Mouse (Mus musculus) erythroblast, embryonic 14.5 days (primary cell): Measurements from ENCODE around the gene Ndufa1. TPM values are rescaled to one million over a fixed set of nuclear protein-coding genes. Genes with fewer than 3 reads are reported as not detected.
A peak's percentile ranks its signal among the peaks of the same experiment; 100 is the strongest.
"Not testable (repeated sequence)": the region's sequence is repeated elsewhere in the genome, so short reads cannot be mapped to it uniquely, and the experiment has no call there.

Experiments
- H3K27me3 ChIP-seq: 2 replicates; pipeline ENCODE4 v1.6.1; 2012; ENCODE audit warnings: inconsistent platforms; ENCODE audit not compliant: control insufficient read depth
- H3K36me3 ChIP-seq: 2 replicates; pipeline ENCODE4 v1.6.1; 2012; ENCODE audit warnings: mild to moderate bottlenecking, inconsistent platforms; ENCODE audit not compliant: control insufficient read depth
- H3K4me1 ChIP-seq: 2 replicates; pipeline ENCODE4 v1.6.1; 2012; ENCODE audit warnings: inconsistent platforms; ENCODE audit not compliant: control insufficient read depth
- H3K4me3 ChIP-seq: replicated peaks from 2 replicates; pipeline ENCODE3; 2012; ENCODE audit warnings: moderate library complexity, mild to moderate bottlenecking, inconsistent platforms
- H3K9me3 ChIP-seq: 2 replicates; pipeline ENCODE4 v1.6.1; 2012; ENCODE audit warnings: low read length, inconsistent platforms, mixed read lengths; ENCODE audit not compliant: control insufficient read depth
- GATA1 ChIP-seq: IDR thresholded peaks from 2 replicates; pipeline ENCODE4 v1.6.1; 2012; ENCODE audit warnings: low read length, inconsistent platforms, mixed read lengths
- TAL1 ChIP-seq: IDR thresholded peaks from 3 replicates; pipeline ENCODE4 v1.6.1; 2012; ENCODE audit warnings: low read length, inconsistent platforms, mixed read lengths
- polyA plus RNA-seq: library from polyadenylated mRNA; stranded (reverse); fragments of >175 nt; gene quantifications from 2 replicates; pipeline ENCODE4 v1.2.3, GENCODE M21; 2012

Gene Ndufa1
- 24.9 and 26.0 TPM in 2 replicates for polyA plus RNA-seq

GRCm38 (mm10) chrX:37191105-37191743, at the start of gene Ndufa1, which contains the start of gene Rnf113a1:
Gene Ndufa1, minus strand, starts transcription at chrX:37191163.
Gene Rnf113a1, plus strand, starts transcription at chrX:37191245.
- Histone ChIP-seq H3K4me3 (peak within 1 kb of the TSS; percentile 83), H3K9me3 (peaks cover 12% of the 10 kb centered on the region)

GRCm38 (mm10) chrX:37222158-37222557, 31.2 kb upstream of the Ndufa1 start, which contains the start of gene Rhox1:
Gene Rhox1, minus strand, starts transcription at chrX:37222258.
- not testable (repeated sequence) for H3K4me1 ChIP-seq, H3K27me3 ChIP-seq, H3K4me3 ChIP-seq, H3K9me3 ChIP-seq, H3K36me3 ChIP-seq

More at GRCm38 (mm10) chrX:37191105-37191743, at the start of gene Ndufa1, which contains the start of gene Rnf113a1:
- TF ChIP-seq GATA1 (no peak), TAL1 (no peak)
- Histone ChIP-seq H3K36me3 (peaks cover 3% of the 10 kb centered on the region; the same call in 1 of the 2 replicates), H3K27me3 (no peaks in the 10 kb centered on the region; the same call in 1 of the 2 replicates), H3K4me1 (peaks cover 14% of the 10 kb centered on the region)

DNA sequence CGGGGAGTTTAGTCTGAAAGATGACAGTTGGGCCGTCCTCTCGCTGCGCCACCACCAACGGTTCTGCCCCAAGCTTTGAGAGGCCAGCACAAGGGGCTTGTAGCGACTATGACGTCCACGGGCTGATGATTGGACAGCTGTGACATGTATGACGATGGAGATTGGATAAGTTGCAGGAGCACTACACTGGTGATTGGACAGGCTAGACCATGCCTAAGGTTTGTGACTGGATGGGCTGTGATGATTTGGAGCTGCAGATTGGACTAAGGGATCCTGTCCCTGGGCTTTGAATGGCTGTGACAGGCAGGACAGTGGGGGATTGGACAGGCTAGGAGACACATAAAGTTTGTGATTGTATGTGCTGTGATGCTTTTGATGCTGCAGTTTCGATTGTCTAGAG, 20.0 kb upstream of the Ndufa1 start, which contains the start of gene Gm9:
TSS of gene Gm9 (minus strand) at position 101 of the 400 bp plus-strand sequence.
- Histone ChIP-seq H3K4me3 (no peak within 1 kb of the TSS), H3K27me3 (no peaks in the 10 kb centered on the region), H3K4me1 (no peaks in the 10 kb centered on the region), H3K9me3 (peaks cover 2% of the 10 kb centered on the region; the same call in 1 of the 2 replicates), H3K36me3 (no peaks in the 10 kb centered on the region)
- no peak for TF ChIP-seq GATA1
- no peak for TF ChIP-seq TAL1

- Histone ChIP-seq H3K4me1 (no peaks in the 10 kb centered on the region), H3K9me3 (no peaks in the 10 kb centered on the region), H3K36me3 (no peaks in the 10 kb centered on the region), H3K4me3 (no peak overlapping the region), H3K27me3 (no peaks in the 10 kb centered on the region)
- no peak for TF ChIP-seq TAL1
- no peak for TF ChIP-seq GATA1
These were observed 7.7 kb upstream of the Ndufa1 start for GRCm38 (mm10) chrX:37198676-37199075.

- H3K4me3 ChIP-seq: peak overlapping the region; percentile 83
- TF ChIP-seq TAL1: no peak
- no peak for TF ChIP-seq GATA1
- peaks cover 3% of the 10 kb centered on the region; the same call in 1 of the 2 replicates for H3K36me3 ChIP-seq
- peaks cover 12% of the 10 kb centered on the region for H3K9me3 ChIP-seq
- no peaks in the 10 kb centered on the region; the same call in 1 of the 2 replicates for H3K27me3 ChIP-seq
- peaks cover 14% of the 10 kb centered on the region for H3K4me1 ChIP-seq
These were observed 899 bp upstream of the Ndufa1 start for GRCm38 (mm10) chrX:37191744-37192379.

DNA sequence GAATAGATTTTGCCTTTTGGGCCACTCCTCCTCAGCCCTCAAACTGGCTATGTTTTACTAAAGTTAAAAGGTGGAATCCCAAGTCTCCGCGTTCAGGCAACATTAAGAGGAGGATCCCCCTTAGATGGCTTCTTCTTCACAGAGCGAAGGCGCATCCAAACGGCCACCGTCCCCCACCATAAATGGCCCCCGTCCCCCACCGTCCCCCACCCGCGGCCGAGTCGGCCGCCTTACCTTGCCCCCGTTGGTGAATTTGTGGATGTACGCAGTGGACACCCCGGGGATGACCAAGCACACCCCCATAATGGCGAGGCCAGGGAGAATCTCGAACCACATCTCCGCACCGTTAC, 233 bp downstream of the Ndufa1 start:
- Histone ChIP-seq H3K4me1 (peaks cover 14% of the 10 kb centered on the region), H3K36me3 (peaks cover 3% of the 10 kb centered on the region; the same call in 1 of the 2 replicates), H3K4me3 (peak overlapping the region; percentile 83), H3K27me3 (no peaks in the 10 kb centered on the region; the same call in 1 of the 2 replicates), H3K9me3 (peaks cover 12% of the 10 kb centered on the region)
- TF ChIP-seq TAL1 (no peak), GATA1 (no peak)

DNA sequence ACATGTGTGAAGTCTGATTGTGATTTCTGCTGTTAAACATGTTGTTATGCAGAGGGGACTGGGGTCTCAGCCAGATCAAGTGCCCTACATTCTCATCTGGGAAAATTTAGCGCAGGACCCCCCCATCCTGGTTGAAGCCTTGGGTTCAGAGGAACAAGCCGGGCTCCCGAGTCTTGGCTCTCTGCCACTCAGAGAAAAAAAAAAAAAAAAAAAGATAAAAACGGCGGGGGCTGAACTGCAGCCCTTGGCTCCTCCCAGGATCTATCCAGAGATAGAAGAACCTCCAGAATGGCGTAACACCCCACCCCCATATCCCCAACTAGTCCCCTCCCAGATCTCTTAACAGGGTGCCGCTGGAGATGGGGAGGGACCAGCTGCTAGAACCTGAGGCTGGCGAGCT, 6.6 kb downstream of the Ndufa1 start:
- not testable (repeated sequence) for H3K36me3 ChIP-seq, H3K4me1 ChIP-seq, H3K27me3 ChIP-seq, H3K9me3 ChIP-seq, H3K4me3 ChIP-seq

DNA sequence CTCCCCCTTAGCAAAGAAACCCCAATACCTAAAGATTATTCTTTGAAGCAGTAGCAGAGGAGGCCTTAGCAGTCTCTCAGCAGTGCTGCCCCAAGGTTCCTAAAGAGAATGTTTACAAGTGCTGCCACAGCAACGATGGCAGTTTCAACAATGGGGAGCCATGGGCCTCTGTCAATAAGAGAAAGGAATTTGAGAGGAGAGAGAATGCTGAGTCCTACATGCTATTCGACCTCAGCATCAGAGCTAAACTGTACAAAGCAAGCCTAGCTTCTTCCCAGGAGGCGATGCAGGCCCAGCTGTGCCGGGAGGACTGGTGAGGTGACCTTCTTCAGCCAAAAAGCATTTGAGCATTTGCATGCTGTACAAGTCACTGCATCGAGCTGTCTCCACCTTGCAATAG, 22.2 kb downstream of the Ndufa1 start, which contains the start of gene Akap14:
TSS of gene Akap14 (minus strand) at position 101 of the 400 bp plus-strand sequence.
- TF ChIP-seq TAL1 (no peak), GATA1 (no peak)
- Histone ChIP-seq H3K4me3 (no peak within 1 kb of the TSS), H3K4me1 (no peaks in the 10 kb centered on the region), H3K36me3 (no peaks in the 10 kb centered on the region), H3K9me3 (no peaks in the 10 kb centered on the region), H3K27me3 (no peaks in the 10 kb centered on the region)

DNA sequence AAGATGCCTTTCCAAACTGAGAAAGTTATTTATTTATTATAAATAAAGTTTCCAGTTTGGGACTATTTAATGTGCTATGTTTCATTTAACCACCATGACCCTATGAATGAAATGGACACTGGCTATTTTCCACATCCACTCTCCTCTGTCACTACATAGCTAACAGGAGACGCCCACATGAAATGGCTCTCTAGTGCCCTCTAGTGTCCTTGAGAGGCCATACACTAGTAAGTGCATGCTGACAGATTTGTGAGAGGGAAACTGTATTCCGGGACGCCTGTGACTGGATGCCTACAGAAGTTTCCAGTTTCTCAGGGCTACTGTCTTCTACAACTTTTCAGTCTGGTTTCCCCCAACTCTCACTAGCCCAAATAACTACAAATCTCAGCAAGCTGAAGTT, 23.9 kb downstream of the Ndufa1 start:
- Histone ChIP-seq H3K4me1 (no peaks in the 10 kb centered on the region), H3K36me3 (peaks cover 3% of the 10 kb centered on the region), H3K27me3 (peaks cover 3% of the 10 kb centered on the region), H3K4me3 (no peak overlapping the region), H3K9me3 (peaks cover 4% of the 10 kb centered on the region; the same call in 1 of the 2 replicates)
- no peak for TF ChIP-seq GATA1
- no peak for TF ChIP-seq TAL1
